Mouse (Mus musculus) CH12F3 (cell line): Measurements from ENCODE around the gene Dhcr24.

Source experiments
- in situ Hi-C: fragments of 300-500 bp; cut with MboI; formaldehyde crosslinking; loops from 2 replicates; pipeline ENCODE4 v1.14.3; 2020; ENCODE audit warnings: low sequenced_read_pairs

The Dhcr24 gene

GRCm38 (mm10) chr4:106560846-106561781, at the start of gene Dhcr24:
Gene Dhcr24, plus strand, starts transcription at chr4:106561038.
- in situ Hi-C loops: no loop called here

GRCm38 (mm10) chr4:106514606-106515005, 46.2 kb upstream of the Dhcr24 start:
- in situ Hi-C loops: no loop called here

- in situ Hi-C loops: no loop called here
These were observed 38.3 kb upstream of the Dhcr24 start for GRCm38 (mm10) chr4:106522547-106522946.

- in situ Hi-C loops: no loop called here
These were observed 36.7 kb upstream of the Dhcr24 start for GRCm38 (mm10) chr4:106524131-106524530.

GRCm38 (mm10) chr4:106525001-106525400, 35.8 kb upstream of the Dhcr24 start:
- in situ Hi-C loops: no loop called here

- in situ Hi-C loops: no loop called here
These were observed 32.8 kb upstream of the Dhcr24 start for GRCm38 (mm10) chr4:106527856-106528547.

- in situ Hi-C loops: loop anchor here (5.0 kb wide), 1 partner anchor 52 kb away; no protein-coding TSS in a partner anchor
These were observed 31.3 kb upstream of the Dhcr24 start for GRCm38 (mm10) chr4:106529375-106530112.

GRCm38 (mm10) chr4:106530113-106530482, 30.7 kb upstream of the Dhcr24 start:
- in situ Hi-C loops: loop anchor here (5.0 kb wide), 1 partner anchor 53 kb away; no protein-coding TSS in a partner anchor

GRCm38 (mm10) chr4:106533421-106534080, 27.3 kb upstream of the Dhcr24 start:
- in situ Hi-C loops: loop anchor here (5.0 kb wide), 1 partner anchor 56 kb away; no protein-coding TSS in a partner anchor

GRCm38 (mm10) chr4:106534256-106534655, 26.6 kb upstream of the Dhcr24 start:
- in situ Hi-C loops: loop anchor here (5.0 kb wide), 1 partner anchor 57 kb away; no protein-coding TSS in a partner anchor

- in situ Hi-C loops: no loop called here
These were observed 21.1 kb upstream of the Dhcr24 start for GRCm38 (mm10) chr4:106539756-106540155.

GRCm38 (mm10) chr4:106541491-106541890, 19.3 kb upstream of the Dhcr24 start:
- in situ Hi-C loops: no loop called here

GRCm38 (mm10) chr4:106542211-106542610, 18.6 kb upstream of the Dhcr24 start:
- in situ Hi-C loops: no loop called here

- in situ Hi-C loops: no loop called here
These were observed 14.9 kb upstream of the Dhcr24 start for GRCm38 (mm10) chr4:106545817-106546373.

- in situ Hi-C loops: no loop called here
These were observed 13.9 kb upstream of the Dhcr24 start for GRCm38 (mm10) chr4:106546896-106547295.

- in situ Hi-C loops: no loop called here
These were observed 12.7 kb upstream of the Dhcr24 start for GRCm38 (mm10) chr4:106548113-106548512.

GRCm38 (mm10) chr4:106550516-106551166, 10.2 kb upstream of the Dhcr24 start:
- in situ Hi-C loops: no loop called here

- in situ Hi-C loops: no loop called here
These were observed 3.6 kb upstream of the Dhcr24 start for GRCm38 (mm10) chr4:106557262-106557661.

- in situ Hi-C loops: no loop called here
These were observed 2.9 kb upstream of the Dhcr24 start for GRCm38 (mm10) chr4:106557978-106558377.
